Mouse (Mus musculus) midbrain, embryonic 10.5 days (tissue): Measurements from ENCODE around the gene Lrrc8d. TPM values are rescaled to one million over a fixed set of nuclear protein-coding genes. Genes with fewer than 3 reads are reported as not detected.

Experiments used
- DNase-seq: peaks from one replicate; pipeline ENCODE4 v3.0.0-alpha.2; 2017; ENCODE audit warnings: low spot score
- H3K27ac ChIP-seq: fragments of 300-500 bp; sonication (generic); replicated peaks from 2 replicates; pipeline ENCODE4 v1.5.1; 2016; ENCODE audit warnings: mild to moderate bottlenecking
- H3K27me3 ChIP-seq: fragments of 300-500 bp; sonication (generic); 2 replicates; pipeline ENCODE4 v1.6.1; 2016; ENCODE audit warnings: low read depth, mild to moderate bottlenecking; ENCODE audit not compliant: poor library complexity, severe bottlenecking
- H3K36me3 ChIP-seq: fragments of 300-500 bp; sonication (generic); 2 replicates; pipeline ENCODE4 v1.6.1; 2016; ENCODE audit warnings: mild to moderate bottlenecking, moderate library complexity
- H3K4me1 ChIP-seq: fragments of 300-500 bp; sonication (generic); 2 replicates; pipeline ENCODE4 v1.6.1; 2016
- H3K4me3 ChIP-seq: fragments of 300-500 bp; sonication (generic); 2 replicates; pipeline ENCODE4 v1.5.1; 2016; ENCODE audit warnings: mild to moderate bottlenecking, moderate library complexity
- H3K9me3 ChIP-seq: fragments of 300-500 bp; sonication (generic); replicated peaks from 2 replicates; pipeline ENCODE4 v1.6.1; 2016; ENCODE audit warnings: mild to moderate bottlenecking
- WGBS: fragments of 180-500 bp; shearing (Covaris S2); methylation state at CpG from one replicate; pipeline ENCODE4 v1.1.7; 2016; 5-methylcytosine and 5-hydroxymethylcytosine counted together
- polyA plus RNA-seq: library from polyadenylated mRNA; unstranded; fragments of >200 nt; fragmentation: Nextera tagmentation; extraction: Ambion mirVana; gene quantifications from 2 replicates; pipeline ENCODE4 v1.2.1, GENCODE M21; 2016

Gene Lrrc8d
- polyA plus RNA-seq, 1 experiment from 2014 or later, result 20.7 TPM

GRCm38 (mm10) chr5:105764369-105764768 is 64.6 kb downstream of the Lrrc8d start:
- no peak for DNase-seq
- Histone ChIP-seq H3K27ac (no peak overlapping the region), H3K9me3 (no peaks in the 10 kb centered on the region), H3K4me1 (peaks cover 58% of the 10 kb centered on the region), H3K27me3 (no peaks in the 10 kb centered on the region), H3K36me3 (peaks cover 19% of the 10 kb centered on the region), H3K4me3 (no peak overlapping the region)
- 90% methylated on average over 10 of the region's 10 CpGs for WGBS

GRCm38 (mm10) chr5:105765386-105765785 is 65.6 kb downstream of the Lrrc8d start:
- Histone ChIP-seq H3K27ac (no peak overlapping the region), H3K27me3 (no peaks in the 10 kb centered on the region), H3K36me3 (peaks cover 17% of the 10 kb centered on the region), H3K4me3 (no peak overlapping the region), H3K4me1 (peaks cover 52% of the 10 kb centered on the region), H3K9me3 (no peaks in the 10 kb centered on the region)
- no peak for DNase-seq
- WGBS, result 90% methylated on average over 5 of the region's 5 CpGs

- Histone ChIP-seq H3K4me3 (no peak overlapping the region), H3K27me3 (no peaks in the 10 kb centered on the region), H3K4me1 (peaks cover 29% of the 10 kb centered on the region), H3K9me3 (no peaks in the 10 kb centered on the region), H3K36me3 (0 out of 2 replicates have a peak, but pooled peaks cover 2% of the 10 kb centered on the region), H3K27ac (0 out of 2 replicates have a peak overlapping the region, but pooled peaks have one; percentile 28)
- 84% methylated on average over 5 of the region's 5 CpGs for WGBS
- DNase-seq, result no peak
Observed at GRCm38 (mm10) chr5:105776368-105776767, 76.6 kb downstream of the Lrrc8d start.

- Histone ChIP-seq H3K4me1 (peaks cover 29% of the 10 kb centered on the region), H3K4me3 (no peak overlapping the region), H3K27ac (peak overlapping the region; percentile 65), H3K27me3 (no peaks in the 10 kb centered on the region), H3K36me3 (0 out of 2 replicates have a peak, but pooled peaks cover 2% of the 10 kb centered on the region), H3K9me3 (no peaks in the 10 kb centered on the region)
- DNase-seq, result no peak
- WGBS, result 42% methylated on average over 12 of the region's 12 CpGs
Observed at GRCm38 (mm10) chr5:105776978-105777593, 77.3 kb downstream of the Lrrc8d start.

- no peaks in the 10 kb centered on the region for H3K9me3 ChIP-seq
- H3K4me3 ChIP-seq, result no peak overlapping the region
- DNase-seq, result no peak
- 37% methylated on average over 8 of the region's 8 CpGs for WGBS
- H3K36me3 ChIP-seq, result 0 out of 2 replicates have a peak, but pooled peaks cover 2% of the 10 kb centered on the region
- H3K27me3 ChIP-seq, result no peaks in the 10 kb centered on the region
- peak overlapping the region; percentile 65 for H3K27ac ChIP-seq
- H3K4me1 ChIP-seq, result peaks cover 29% of the 10 kb centered on the region
Observed at GRCm38 (mm10) chr5:105777645-105778044, 77.9 kb downstream of the Lrrc8d start.

GRCm38 (mm10) chr5:105778189-105778588 is 78.4 kb downstream of the Lrrc8d start:
- H3K27ac ChIP-seq, result no peak overlapping the region
- H3K9me3 ChIP-seq, result no peaks in the 10 kb centered on the region
- H3K4me3 ChIP-seq, result no peak overlapping the region
- no peaks in the 10 kb centered on the region for H3K36me3 ChIP-seq
- no peak for DNase-seq
- H3K27me3 ChIP-seq, result no peaks in the 10 kb centered on the region
- H3K4me1 ChIP-seq, result peaks cover 29% of the 10 kb centered on the region
- 83% methylated on average over 8 of the region's 8 CpGs for WGBS

- WGBS, result 79% methylated on average over 3 of the region's 3 CpGs
- Histone ChIP-seq H3K9me3 (no peaks in the 10 kb centered on the region), H3K27me3 (no peaks in the 10 kb centered on the region), H3K27ac (no peak overlapping the region), H3K36me3 (no peaks in the 10 kb centered on the region), H3K4me1 (peaks cover 29% of the 10 kb centered on the region), H3K4me3 (no peak overlapping the region)
- no peak for DNase-seq
Observed at GRCm38 (mm10) chr5:105778723-105779122, 79.0 kb downstream of the Lrrc8d start.

- H3K27ac ChIP-seq, result no peak overlapping the region
- no peak overlapping the region for H3K4me3 ChIP-seq
- H3K9me3 ChIP-seq, result no peaks in the 10 kb centered on the region
- no peak for DNase-seq
- H3K27me3 ChIP-seq, result no peaks in the 10 kb centered on the region
- H3K36me3 ChIP-seq, result no peaks in the 10 kb centered on the region
- peaks cover 29% of the 10 kb centered on the region for H3K4me1 ChIP-seq
- WGBS, result 91% methylated on average over 5 of the region's 5 CpGs
Observed at GRCm38 (mm10) chr5:105779331-105779730, 79.6 kb downstream of the Lrrc8d start.

- H3K27ac ChIP-seq, result no peak overlapping the region
- no peak overlapping the region for H3K4me3 ChIP-seq
- H3K27me3 ChIP-seq, result no peaks in the 10 kb centered on the region
- no peak for DNase-seq
- no peaks in the 10 kb centered on the region for H3K9me3 ChIP-seq
- WGBS, result 98% methylated on average over 13 of the region's 13 CpGs
- 0 out of 2 replicates have a peak, but pooled peaks cover 8% of the 10 kb centered on the region for H3K4me1 ChIP-seq
- no peaks in the 10 kb centered on the region for H3K36me3 ChIP-seq
Observed at GRCm38 (mm10) chr5:105783848-105784247, 84.1 kb downstream of the Lrrc8d start.

- no peaks in the 10 kb centered on the region for H3K36me3 ChIP-seq
- 92% methylated on average over 10 of the region's 10 CpGs for WGBS
Observed at GRCm38 (mm10) chr5:105784724-105785123, 85.0 kb downstream of the Lrrc8d start.

GRCm38 (mm10) chr5:105787577-105787976 is 87.8 kb downstream of the Lrrc8d start:
- WGBS, result 88% methylated on average over 10 of the region's 10 CpGs
- no peak overlapping the region for H3K27ac ChIP-seq

More at GRCm38 (mm10) chr5:105784724-105785123, 85.0 kb downstream of the Lrrc8d start:
- DNase-seq, result no peak
- H3K27me3 ChIP-seq, result no peaks in the 10 kb centered on the region
- 0 out of 2 replicates have a peak, but pooled peaks cover 8% of the 10 kb centered on the region for H3K4me1 ChIP-seq
- no peaks in the 10 kb centered on the region for H3K9me3 ChIP-seq
- no peak overlapping the region for H3K4me3 ChIP-seq
- no peak overlapping the region for H3K27ac ChIP-seq

GRCm38 (mm10) chr5:105789801-105790200 is 90.0 kb downstream of the Lrrc8d start:
- no peak overlapping the region for H3K4me3 ChIP-seq
- H3K4me1 ChIP-seq, result peaks cover 32% of the 10 kb centered on the region
- H3K9me3 ChIP-seq, result no peaks in the 10 kb centered on the region
- DNase-seq, result no peak
- H3K27ac ChIP-seq, result no peak overlapping the region
- WGBS, result 83% methylated on average over 5 of the region's 5 CpGs
- no peaks in the 10 kb centered on the region for H3K36me3 ChIP-seq
- H3K27me3 ChIP-seq, result no peaks in the 10 kb centered on the region

More at GRCm38 (mm10) chr5:105787577-105787976, 87.8 kb downstream of the Lrrc8d start:
- Histone ChIP-seq H3K4me1 (peaks cover 20% of the 10 kb centered on the region), H3K9me3 (no peaks in the 10 kb centered on the region), H3K27me3 (no peaks in the 10 kb centered on the region), H3K4me3 (no peak overlapping the region), H3K36me3 (no peaks in the 10 kb centered on the region)
- no peak for DNase-seq

GRCm38 (mm10) chr5:105792331-105792801 is 92.6 kb downstream of the Lrrc8d start:
- no peaks in the 10 kb centered on the region for H3K36me3 ChIP-seq
- no peak overlapping the region for H3K4me3 ChIP-seq
- H3K27me3 ChIP-seq, result no peaks in the 10 kb centered on the region
- WGBS, result 43% methylated on average over 8 of the region's 8 CpGs
- no peak for DNase-seq
- H3K27ac ChIP-seq, result peak overlapping the region; percentile 35
- no peaks in the 10 kb centered on the region for H3K9me3 ChIP-seq
- H3K4me1 ChIP-seq, result peaks cover 24% of the 10 kb centered on the region
